Mouse (Mus musculus): ENCODE data around the gene Abcc5. TPM values are rescaled to one million over a fixed set of nuclear protein-coding genes. Genes with fewer than 3 reads are reported as not detected.

The Abcc5 gene
- polyA plus RNA-seq, 1 experiment from 2014 or later = 68.8 TPM

- no peaks in the 10 kb centered on the region for H3K27me3 ChIP-seq (ENCODE audit: control insufficient read depth, insufficient read depth, low read length)
- ATAC-seq (replicated peaks; ENCODE audit: low FRiP score) (no peak), DNase-seq (ENCODE audit: low spot score) (no peak)
- H3K4me3 ChIP-seq (ENCODE audit: low read depth, low read length) = no peak overlapping the region
- H3K4me2 ChIP-seq (ENCODE audit: low read depth, low read length, severe bottlenecking) = no peak overlapping the region
- H3K36me3 ChIP-seq (ENCODE audit: control insufficient read depth, insufficient read depth, low read length) = no peaks in the 10 kb centered on the region
- no peaks in the 10 kb centered on the region for H3K4me1 ChIP-seq (replicated peaks; ENCODE audit: control insufficient read depth, insufficient read depth, low read length)
- H3K9ac ChIP-seq (ENCODE audit: low read length) = no peak overlapping the region
- no peak overlapping the region for H3K27ac ChIP-seq (ENCODE audit: low read depth, low read length)
- no peaks in the 10 kb centered on the region for H3K9me3 ChIP-seq (ENCODE audit: control insufficient read depth, low read length)
- WGBS = 85% methylated on average over 5 of the region's 5 CpGs
Observed at GRCm38 (mm10) chr16:20429328-20429727, 3.1 kb upstream of the Abcc5 start.

GRCm38 (mm10) chr16:20427566-20427965 is 1.4 kb upstream of the Abcc5 start:
- DNase-seq (ENCODE audit: low spot score) (no peak), ATAC-seq (replicated peaks; ENCODE audit: low FRiP score) (no peak)
- Histone ChIP-seq H3K4me3 (ENCODE audit: low read depth, low read length) (no peak overlapping the region), H3K27me3 (ENCODE audit: control insufficient read depth, insufficient read depth, low read length) (no peaks in the 10 kb centered on the region), H3K9me3 (ENCODE audit: control insufficient read depth, low read length) (no peaks in the 10 kb centered on the region), H3K4me1 (replicated peaks; ENCODE audit: control insufficient read depth, insufficient read depth, low read length) (no peaks in the 10 kb centered on the region), H3K27ac (ENCODE audit: low read depth, low read length) (no peak overlapping the region), H3K9ac (ENCODE audit: low read length) (no peak overlapping the region), H3K36me3 (ENCODE audit: control insufficient read depth, insufficient read depth, low read length) (no peaks in the 10 kb centered on the region), H3K4me2 (ENCODE audit: low read depth, low read length, severe bottlenecking) (no peak overlapping the region)
- 83% methylated on average over 4 of the region's 4 CpGs for WGBS

- Histone ChIP-seq H3K4me2 (ENCODE audit: low read depth, low read length, severe bottlenecking) (peak overlapping the region; percentile 54), H3K4me1 (replicated peaks; ENCODE audit: control insufficient read depth, insufficient read depth, low read length) (no peaks in the 10 kb centered on the region), H3K4me3 (ENCODE audit: low read depth, low read length) (peak overlapping the region; percentile 74), H3K27ac (ENCODE audit: low read depth, low read length) (no peak overlapping the region), H3K27me3 (ENCODE audit: control insufficient read depth, insufficient read depth, low read length) (no peaks in the 10 kb centered on the region), H3K36me3 (ENCODE audit: control insufficient read depth, insufficient read depth, low read length) (no peaks in the 10 kb centered on the region), H3K9me3 (ENCODE audit: control insufficient read depth, low read length) (no peaks in the 10 kb centered on the region), H3K9ac (ENCODE audit: low read length) (peak overlapping the region; percentile 75)
- DNase-seq (ENCODE audit: low spot score) = no peak
- WGBS = 59% methylated on average over 10 of the region's 10 CpGs
- peak; percentile 6 for ATAC-seq (replicated peaks; ENCODE audit: low FRiP score)
Observed at GRCm38 (mm10) chr16:20424719-20425650, 1.2 kb downstream of the Abcc5 start.

- Histone ChIP-seq H3K27me3 (ENCODE audit: control insufficient read depth, insufficient read depth, low read length) (no peaks in the 10 kb centered on the region), H3K36me3 (ENCODE audit: control insufficient read depth, insufficient read depth, low read length) (no peaks in the 10 kb centered on the region), H3K4me2 (ENCODE audit: low read depth, low read length, severe bottlenecking) (no peak overlapping the region), H3K4me1 (replicated peaks; ENCODE audit: control insufficient read depth, insufficient read depth, low read length) (no peaks in the 10 kb centered on the region), H3K9me3 (ENCODE audit: control insufficient read depth, low read length) (no peaks in the 10 kb centered on the region), H3K9ac (ENCODE audit: low read length) (no peak overlapping the region), H3K27ac (ENCODE audit: low read depth, low read length) (no peak overlapping the region), H3K4me3 (ENCODE audit: low read depth, low read length) (no peak overlapping the region)
- 94% methylated on average over 7 of the region's 7 CpGs for WGBS
- ATAC-seq (replicated peaks; ENCODE audit: low FRiP score) (no peak), DNase-seq (ENCODE audit: low spot score) (no peak)
Observed at GRCm38 (mm10) chr16:20424226-20424663, 1.9 kb downstream of the Abcc5 start.

- H3K4me3 ChIP-seq (ENCODE audit: low read depth, low read length) = no peak overlapping the region
- ATAC-seq (replicated peaks; ENCODE audit: low FRiP score) = no peak
- WGBS = 90% methylated on average over 6 of the region's 6 CpGs
- DNase-seq (ENCODE audit: low spot score) = no peak
- no peaks in the 10 kb centered on the region for H3K9me3 ChIP-seq (ENCODE audit: control insufficient read depth, low read length)
- H3K4me1 ChIP-seq (replicated peaks; ENCODE audit: control insufficient read depth, insufficient read depth, low read length) = no peaks in the 10 kb centered on the region
- H3K9ac ChIP-seq (ENCODE audit: low read length) = no peak overlapping the region
- no peaks in the 10 kb centered on the region for H3K27me3 ChIP-seq (ENCODE audit: control insufficient read depth, insufficient read depth, low read length)
- no peaks in the 10 kb centered on the region for H3K36me3 ChIP-seq (ENCODE audit: control insufficient read depth, insufficient read depth, low read length)
- H3K27ac ChIP-seq (ENCODE audit: low read depth, low read length) = no peak overlapping the region
- no peak overlapping the region for H3K4me2 ChIP-seq (ENCODE audit: low read depth, low read length, severe bottlenecking)
Observed at GRCm38 (mm10) chr16:20422938-20423730, 3.1 kb downstream of the Abcc5 start.

- Histone ChIP-seq H3K27ac (ENCODE audit: low read depth, low read length) (no peak overlapping the region), H3K27me3 (ENCODE audit: control insufficient read depth, insufficient read depth, low read length) (no peaks in the 10 kb centered on the region), H3K36me3 (ENCODE audit: control insufficient read depth, insufficient read depth, low read length) (no peaks in the 10 kb centered on the region), H3K4me2 (ENCODE audit: low read depth, low read length, severe bottlenecking) (no peak overlapping the region), H3K4me3 (ENCODE audit: low read depth, low read length) (no peak overlapping the region), H3K4me1 (replicated peaks; ENCODE audit: control insufficient read depth, insufficient read depth, low read length) (no peaks in the 10 kb centered on the region), H3K9ac (ENCODE audit: low read length) (no peak overlapping the region), H3K9me3 (ENCODE audit: control insufficient read depth, low read length) (no peaks in the 10 kb centered on the region)
- DNase-seq (ENCODE audit: low spot score) = no peak
- 91% methylated on average over 2 of the region's 2 CpGs for WGBS
- ATAC-seq (replicated peaks; ENCODE audit: low FRiP score) = no peak
Observed at GRCm38 (mm10) chr16:20418054-20418453, 8.1 kb downstream of the Abcc5 start.

GRCm38 (mm10) chr16:20416262-20416661 is 9.9 kb downstream of the Abcc5 start:
- no peak overlapping the region for H3K27ac ChIP-seq (ENCODE audit: low read depth, low read length)
- 94% methylated on average over 2 of the region's 2 CpGs for WGBS
- H3K9ac ChIP-seq (ENCODE audit: low read length) = no peak overlapping the region
- H3K4me2 ChIP-seq (ENCODE audit: low read depth, low read length, severe bottlenecking) = no peak overlapping the region
- H3K4me1 ChIP-seq (replicated peaks; ENCODE audit: control insufficient read depth, insufficient read depth, low read length) = no peaks in the 10 kb centered on the region
- DNase-seq (ENCODE audit: low spot score) = no peak
- no peaks in the 10 kb centered on the region for H3K9me3 ChIP-seq (ENCODE audit: control insufficient read depth, low read length)
- no peaks in the 10 kb centered on the region for H3K36me3 ChIP-seq (ENCODE audit: control insufficient read depth, insufficient read depth, low read length)
- ATAC-seq (replicated peaks; ENCODE audit: low FRiP score) = no peak
- no peak overlapping the region for H3K4me3 ChIP-seq (ENCODE audit: low read depth, low read length)
- no peaks in the 10 kb centered on the region for H3K27me3 ChIP-seq (ENCODE audit: control insufficient read depth, insufficient read depth, low read length)

- H3K36me3 ChIP-seq (ENCODE audit: control insufficient read depth, insufficient read depth, low read length) = no peaks in the 10 kb centered on the region
- no peak overlapping the region for H3K4me2 ChIP-seq (ENCODE audit: low read depth, low read length, severe bottlenecking)
- no peak for DNase-seq (ENCODE audit: low spot score)
- no peak for ATAC-seq (replicated peaks; ENCODE audit: low FRiP score)
- H3K27me3 ChIP-seq (ENCODE audit: control insufficient read depth, insufficient read depth, low read length) = no peaks in the 10 kb centered on the region
- no peaks in the 10 kb centered on the region for H3K4me1 ChIP-seq (replicated peaks; ENCODE audit: control insufficient read depth, insufficient read depth, low read length)
- H3K9ac ChIP-seq (ENCODE audit: low read length) = no peak overlapping the region
- H3K9me3 ChIP-seq (ENCODE audit: control insufficient read depth, low read length) = no peaks in the 10 kb centered on the region
- H3K27ac ChIP-seq (ENCODE audit: low read depth, low read length) = no peak overlapping the region
- H3K4me3 ChIP-seq (ENCODE audit: low read depth, low read length) = no peak overlapping the region
- 85% methylated on average over 6 of the region's 6 CpGs for WGBS
Observed at GRCm38 (mm10) chr16:20415804-20416203, 10.4 kb downstream of the Abcc5 start.

Data from forebrain, embryonic 11.5 days (tissue).